Mouse (Mus musculus) midbrain, embryonic 13.5 days (tissue): Measurements from ENCODE around the gene Zfp101. TPM values are rescaled to one million over a fixed set of nuclear protein-coding genes. Genes with fewer than 3 reads are reported as not detected.

Experiments used
- polyA plus RNA-seq: library from polyadenylated mRNA; unstranded; fragments of >200 nt; fragmentation: Nextera tagmentation; extraction: Ambion mirVana; gene quantifications from 2 replicates; pipeline ENCODE4 v1.2.1, GENCODE M21; 2015

The Zfp101 gene
- polyA plus RNA-seq, 1 experiment from 2014 or later, result 19.5 TPM

Other genes with a start within 250 kb of the Zfp101 start
- 0.03 and 0.04 TPM in 2 replicates for gene Olfr55, start 226.2 kb downstream of the Zfp101 start, polyA plus RNA-seq
- not detected in 2 replicates for gene Olfr239, start 203.3 kb downstream of the Zfp101 start, polyA plus RNA-seq
- not detected in 2 replicates for gene Olfr1564, start 173.0 kb downstream of the Zfp101 start, polyA plus RNA-seq
- 25.0 and 26.4 TPM in 2 replicates for gene Zfp955a, start 139.5 kb downstream of the Zfp101 start, polyA plus RNA-seq
- gene Olfr63, start 130.0 kb downstream of the Zfp101 start, polyA plus RNA-seq, result 0.04 TPM in 1 of 2 replicates, not detected in the other
- 17.6 and 19.6 TPM in 2 replicates for gene Zfp955b, start 105.1 kb downstream of the Zfp101 start, polyA plus RNA-seq
- 15.6 and 16.9 TPM in 2 replicates for gene Zfp81, start 35.8 kb downstream of the Zfp101 start, polyA plus RNA-seq
- not detected in 2 replicates for gene Actl9, start 38.3 kb upstream of the Zfp101 start, polyA plus RNA-seq
- gene Adamts10, start 129.6 kb upstream of the Zfp101 start, polyA plus RNA-seq, result 45.6 and 47.9 TPM in 2 replicates
- gene Myo1f, start 161.1 kb upstream of the Zfp101 start, polyA plus RNA-seq, result 1.4 and 2.4 TPM in 2 replicates
- 68.0 and 69.0 TPM in 2 replicates for gene Zfp414, start 234.4 kb upstream of the Zfp101 start, polyA plus RNA-seq
- gene Pram1, start 243.4 kb upstream of the Zfp101 start, polyA plus RNA-seq, result 0.81 and 0.93 TPM in 2 replicates